Mouse (Mus musculus) C2C12 (cell line): ENCODE results near the gene Tent5a. TPM values are rescaled to one million over a fixed set of nuclear protein-coding genes. Genes with fewer than 3 reads are reported as not detected.

Source experiments
- H3K27me3 ChIP-seq: one replicate; pipeline ENCODE4 v1.6.1; 2011; ENCODE audit not compliant: control insufficient read depth, insufficient read depth, insufficient read length
- H3K36me3 ChIP-seq: one replicate; pipeline ENCODE4 v1.6.1; 2011; ENCODE audit not compliant: control insufficient read depth, insufficient read depth
- H3K4me3 ChIP-seq: one replicate; pipeline ENCODE4 v1.5.1; 2011; ENCODE audit warnings: mild to moderate bottlenecking, control low read depth; ENCODE audit not compliant: poor library complexity, insufficient read depth, severe bottlenecking
- H3K79me2 ChIP-seq: one replicate; pipeline ENCODE4 v1.6.1; 2011; ENCODE audit not compliant: control insufficient read depth, insufficient read depth
- H3K79me3 ChIP-seq: one replicate; pipeline ENCODE4 v1.6.1; 2011; ENCODE audit warnings: low read depth, control low read depth
- H3ac ChIP-seq: one replicate; pipeline ENCODE3; 2011; ENCODE audit warnings: low read depth; ENCODE audit not compliant: control insufficient read depth, insufficient read length
- CEBPB ChIP-seq: IDR thresholded peaks from one replicate; pipeline ENCODE4 v1.6.1; 2011; ENCODE audit warnings: low read depth, mild to moderate bottlenecking, control low read depth, moderate library complexity
- CTCF ChIP-seq: IDR thresholded peaks from one replicate; pipeline ENCODE4 v1.5.1; 2011; ENCODE audit not compliant: control insufficient read depth, insufficient read depth, insufficient read length
- FOSL1 ChIP-seq: IDR thresholded peaks from one replicate; pipeline ENCODE4 v1.8.0; 2011; ENCODE audit warnings: mild to moderate bottlenecking, low read length; ENCODE audit not compliant: poor library complexity, insufficient read depth, severe bottlenecking
- MAX ChIP-seq: IDR thresholded peaks from one replicate; pipeline ENCODE4 v1.6.1; 2011; ENCODE audit warnings: mild to moderate bottlenecking, control low read depth
- MYOD1 ChIP-seq: IDR thresholded peaks from one replicate; pipeline ENCODE4 v1.6.1; 2011; ENCODE audit warnings: low read depth; ENCODE audit not compliant: control insufficient read depth, insufficient read length
- MYOG ChIP-seq: IDR thresholded peaks from one replicate; pipeline ENCODE4 v1.6.1; 2011; ENCODE audit not compliant: control insufficient read depth, insufficient read length; ENCODE audit errors: extremely low read depth
- USF1 ChIP-seq: IDR thresholded peaks from one replicate; pipeline ENCODE4 v1.6.1; 2011; ENCODE audit warnings: low read depth, mild to moderate bottlenecking, control low read depth, moderate library complexity
- polyA plus RNA-seq: library from polyadenylated mRNA; unstranded; fragments of >200 nt; fragmentation: generic; extraction: Trizol; gene quantifications from one replicate; pipeline ENCODE4 v1.2.1, GENCODE M21; 2012; ENCODE audit warnings: missing spikeins

Tent5a gene
- polyA plus RNA-seq, 1 experiment, result 0.32 TPM

DNA sequence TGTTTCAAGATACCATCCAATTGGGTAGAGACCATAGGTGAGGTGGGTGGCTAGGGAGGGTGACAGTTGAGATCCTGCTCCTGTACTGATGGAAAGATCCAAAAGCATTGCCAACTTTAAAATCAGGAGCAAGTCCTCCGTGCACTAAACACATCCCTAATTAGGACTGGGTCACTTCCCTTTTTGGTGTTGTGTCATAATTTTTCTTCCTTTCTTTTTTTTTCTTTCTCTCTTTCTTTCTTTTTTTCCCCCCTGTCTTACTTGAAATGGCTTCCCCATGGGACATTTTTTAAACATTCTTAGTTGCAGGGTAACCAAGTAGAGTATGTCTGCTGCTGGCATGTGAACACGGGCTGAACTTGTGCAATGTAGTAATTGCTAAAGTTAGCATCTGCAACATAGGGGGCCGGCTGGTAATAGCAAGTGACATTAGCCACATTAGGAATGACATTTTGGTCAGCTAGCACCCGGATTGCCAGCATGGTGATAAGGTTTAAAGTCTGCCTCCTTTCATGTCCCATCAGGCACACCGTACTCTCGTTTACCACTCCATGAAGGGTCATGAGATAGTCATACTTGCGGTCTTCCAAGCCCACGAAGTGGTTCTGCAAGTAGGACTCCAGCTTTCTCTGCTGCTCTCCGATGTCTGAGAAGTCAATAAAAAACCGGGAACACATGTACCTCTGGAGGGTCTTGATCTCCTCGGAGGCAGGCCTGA, 2.8 kb downstream of the Tent5a start:
- Histone ChIP-seq H3ac (no peak overlapping the region), H3K36me3 (no peaks in the 10 kb centered on the region), H3K4me3 (no peak overlapping the region), H3K79me2 (no peaks in the 10 kb centered on the region), H3K27me3 (no peaks in the 10 kb centered on the region), H3K79me3 (no peaks in the 10 kb centered on the region)
- TF ChIP-seq CEBPB (no peak), CTCF (no peak)

DNA sequence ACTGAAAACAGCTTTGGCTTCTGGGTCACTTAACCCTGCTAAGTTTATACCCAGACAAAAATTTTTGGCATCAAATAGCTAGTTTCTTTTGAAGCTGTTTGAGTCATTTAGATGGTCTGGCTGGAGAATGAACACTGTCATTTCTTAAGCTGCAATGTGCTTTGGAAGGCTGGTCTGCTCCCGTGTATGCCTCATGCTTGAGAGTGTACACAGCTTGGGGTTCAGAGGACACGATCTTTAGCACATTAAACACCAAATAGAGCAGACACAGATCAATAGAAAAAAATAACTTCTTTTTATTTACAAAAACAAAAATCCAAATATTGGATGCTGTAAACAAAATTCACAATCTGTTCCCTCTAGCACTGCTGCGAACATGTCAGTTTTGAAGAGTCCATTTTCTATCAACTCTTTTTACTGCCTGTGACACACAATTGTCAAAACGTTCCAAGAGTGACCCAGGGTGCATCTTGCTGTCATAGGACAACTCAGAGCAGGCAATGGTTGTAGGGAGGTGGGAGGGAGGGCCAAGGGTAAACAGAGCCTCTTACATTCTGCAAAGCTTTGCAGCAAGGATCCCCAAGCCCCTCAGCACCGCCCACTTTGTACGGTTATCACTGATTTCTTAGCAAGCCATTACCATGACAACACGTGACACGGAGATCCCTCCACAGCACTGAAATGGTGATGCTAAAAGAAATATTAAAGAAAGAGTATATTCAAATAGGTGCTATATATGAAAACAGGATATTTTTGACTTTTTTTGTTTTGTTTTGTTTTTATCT, 6.8 kb downstream of the Tent5a start:
- no peak for TF ChIP-seq MAX
- TF ChIP-seq CTCF, result no peak
- TF ChIP-seq MYOG, result no peak
- no peak for TF ChIP-seq FOSL1
- no peak for TF ChIP-seq USF1
- no peak for TF ChIP-seq CEBPB
- TF ChIP-seq MYOD1, result no peak
- Histone ChIP-seq H3K36me3 (no peaks in the 10 kb centered on the region), H3K27me3 (no peaks in the 10 kb centered on the region), H3ac (no peak overlapping the region), H3K4me3 (no peak overlapping the region), H3K79me3 (no peaks in the 10 kb centered on the region), H3K79me2 (no peaks in the 10 kb centered on the region)

DNA sequence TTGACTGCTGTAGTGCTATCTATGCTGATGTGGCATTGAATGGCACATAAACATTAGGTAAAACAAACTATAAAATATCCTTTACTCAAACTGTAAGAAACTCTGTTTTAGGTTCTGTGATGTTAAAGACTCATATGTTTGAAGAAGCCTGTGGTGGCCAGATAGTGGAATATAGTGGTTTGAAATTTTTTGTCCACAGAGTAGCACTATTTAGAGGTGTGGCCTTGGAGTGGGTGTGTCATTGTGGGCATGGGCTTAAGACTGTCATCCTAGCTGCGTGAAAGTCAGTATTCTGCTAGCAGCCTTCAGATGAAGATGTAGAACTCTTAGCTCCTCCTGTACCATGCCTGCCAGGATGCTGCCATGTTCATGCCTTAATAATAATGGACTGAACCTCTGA, 11.0 kb downstream of the Tent5a start:
- no peak overlapping the region for H3K4me3 ChIP-seq
- no peaks in the 10 kb centered on the region for H3K36me3 ChIP-seq
- no peak overlapping the region for H3ac ChIP-seq
- TF ChIP-seq MAX, result no peak
- TF ChIP-seq FOSL1, result no peak
- TF ChIP-seq USF1, result no peak
- TF ChIP-seq MYOD1, result no peak
- no peaks in the 10 kb centered on the region for H3K79me2 ChIP-seq
- no peaks in the 10 kb centered on the region for H3K27me3 ChIP-seq
- H3K79me3 ChIP-seq, result no peaks in the 10 kb centered on the region

DNA sequence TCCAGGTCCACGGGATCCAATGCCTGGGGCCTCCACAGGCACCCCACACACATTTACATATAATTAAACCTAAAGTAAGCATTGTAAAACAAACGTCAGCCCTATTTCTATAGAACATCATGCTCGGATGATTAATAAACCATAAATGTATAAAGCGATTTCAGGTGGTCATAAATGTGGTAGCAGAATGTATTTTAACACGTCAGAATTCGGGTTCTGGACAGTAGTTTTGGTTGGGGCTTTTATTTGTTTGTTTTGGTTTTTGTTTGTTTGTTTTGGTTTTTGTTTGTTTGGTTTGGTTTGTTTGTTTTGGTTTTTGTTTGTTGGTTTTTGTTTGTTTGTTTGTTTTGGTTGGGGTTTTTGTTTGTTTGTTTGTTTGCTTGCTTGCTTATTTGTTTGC, 14.7 kb downstream of the Tent5a start, which contains the start of gene Gm11114:
Gene Gm11114, plus strand, starts transcription at position 301 of the 400 bp plus-strand sequence.
- Histone ChIP-seq H3ac (no peak within 1 kb of the TSS), H3K27me3 (no peaks in the 10 kb centered on the region), H3K36me3 (no peaks in the 10 kb centered on the region), H3K79me3 (no peaks in the 10 kb centered on the region), H3K4me3 (no peak within 1 kb of the TSS), H3K79me2 (no peaks in the 10 kb centered on the region)
- TF ChIP-seq MYOG, result no peak
- no peak for TF ChIP-seq MAX
- no peak for TF ChIP-seq USF1
- no peak for TF ChIP-seq FOSL1
- TF ChIP-seq CTCF, result no peak
- TF ChIP-seq CEBPB, result no peak
- no peak for TF ChIP-seq MYOD1

DNA sequence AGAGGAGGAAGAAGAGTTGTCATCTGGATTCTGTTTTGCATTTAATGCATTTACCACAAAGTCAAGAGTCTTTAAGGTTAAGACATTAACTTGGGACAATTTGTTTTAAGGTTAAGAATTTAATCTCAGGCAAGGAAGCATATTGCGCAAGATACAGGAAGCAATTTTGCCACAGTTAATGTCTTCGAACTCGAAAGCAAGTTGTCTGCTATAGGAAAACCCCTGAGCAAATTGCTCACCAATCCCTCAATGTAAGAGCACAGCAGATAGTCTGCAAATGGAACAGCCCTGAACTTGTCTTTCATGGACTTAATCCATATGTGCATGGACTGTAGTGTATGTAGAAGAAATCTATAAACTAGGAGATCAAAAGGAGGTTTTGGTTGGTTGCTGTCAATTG, 23.8 kb downstream of the Tent5a start:
- H3ac ChIP-seq, result no peak overlapping the region
- H3K4me3 ChIP-seq, result no peak overlapping the region
- H3K79me2 ChIP-seq, result no peaks in the 10 kb centered on the region
- no peaks in the 10 kb centered on the region for H3K36me3 ChIP-seq
- H3K27me3 ChIP-seq, result no peaks in the 10 kb centered on the region
- H3K79me3 ChIP-seq, result no peaks in the 10 kb centered on the region
- TF ChIP-seq MYOG (no peak), USF1 (no peak), MAX (no peak), CEBPB (peak; percentile 50), FOSL1 (no peak), CTCF (no peak), MYOD1 (no peak)

DNA sequence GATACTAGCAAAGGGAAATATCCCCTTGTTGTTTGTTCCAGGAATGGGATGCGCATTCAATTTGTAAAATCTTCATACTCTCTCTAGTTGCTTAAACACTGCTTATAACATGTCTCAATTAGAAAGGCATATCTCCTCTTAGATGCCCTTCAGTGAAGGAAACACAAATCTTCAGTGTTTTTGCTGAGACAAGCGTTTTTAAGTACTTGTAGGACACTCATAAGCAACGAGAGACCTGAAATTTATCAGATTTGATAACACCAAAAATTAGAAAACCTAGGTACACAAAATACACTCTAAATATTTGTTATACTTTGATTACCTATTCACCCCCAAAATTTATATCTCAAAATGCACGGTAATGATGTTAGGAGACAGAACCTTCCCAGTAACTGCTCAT, 24.3 kb downstream of the Tent5a start:
- Histone ChIP-seq H3K4me3 (no peak overlapping the region), H3K79me2 (no peaks in the 10 kb centered on the region), H3K79me3 (no peaks in the 10 kb centered on the region), H3K36me3 (no peaks in the 10 kb centered on the region), H3K27me3 (no peaks in the 10 kb centered on the region), H3ac (no peak overlapping the region)
- no peak for TF ChIP-seq CEBPB
- no peak for TF ChIP-seq MAX
- no peak for TF ChIP-seq FOSL1
- TF ChIP-seq MYOG, result no peak
- no peak for TF ChIP-seq MYOD1
- no peak for TF ChIP-seq USF1
- TF ChIP-seq CTCF, result no peak
